Mouse (Mus musculus): ENCODE measurements around the gene Kctd14. TPM values are rescaled to one million over a fixed set of nuclear protein-coding genes. Genes with fewer than 3 reads are reported as not detected.

Gene Kctd14
- polyA plus RNA-seq, 1 experiment from 2014 or later = 5.1 TPM

DNA sequence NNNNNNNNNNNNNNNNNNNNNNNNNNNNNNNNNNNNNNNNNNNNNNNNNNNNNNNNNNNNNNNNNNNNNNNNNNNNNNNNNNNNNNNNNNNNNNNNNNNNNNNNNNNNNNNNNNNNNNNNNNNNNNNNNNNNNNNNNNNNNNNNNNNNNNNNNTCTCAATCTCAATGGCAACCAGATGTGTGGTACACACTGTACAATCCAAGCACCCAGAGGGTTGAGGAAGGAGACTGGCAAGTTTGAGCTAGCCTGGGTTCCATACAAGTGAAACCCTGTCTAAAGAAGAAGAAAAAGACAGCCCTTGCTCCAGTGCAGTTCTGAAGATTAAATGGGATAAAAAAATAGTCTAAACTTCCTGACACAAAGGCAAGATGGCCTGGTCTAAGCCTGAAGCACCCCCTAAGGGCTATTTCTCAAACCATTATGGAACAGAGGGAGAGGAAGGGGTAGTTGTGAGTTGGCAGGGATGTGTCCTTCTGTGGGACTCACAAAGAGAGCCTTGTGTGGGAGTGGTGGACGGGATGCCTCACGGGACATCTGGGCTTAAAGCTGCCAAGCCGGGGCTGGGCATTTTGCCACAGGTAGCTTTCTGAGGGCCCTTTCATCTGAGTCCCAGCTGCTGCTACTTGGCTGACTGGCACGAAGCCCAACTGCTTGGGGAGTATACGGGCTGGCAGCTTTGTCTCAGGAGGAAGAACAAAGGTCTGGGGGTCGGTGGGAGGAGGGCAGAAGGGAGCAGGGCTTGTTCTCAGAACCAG lies 4.8 kb upstream of the Kctd14 start:
- Histone ChIP-seq H3K9ac (no peak overlapping the region), H3K27me3 (no peaks in the 10 kb centered on the region), H3K36me3 (no peaks in the 10 kb centered on the region), H3K9me3 (replicated peaks) (no peaks in the 10 kb centered on the region), H3K4me2 (replicated peaks) (no peak overlapping the region), H3K27ac (replicated peaks) (peak overlapping the region; percentile 86), H3K4me3 (replicated peaks) (no peak overlapping the region), H3K4me1 (peaks cover 20% of the 10 kb centered on the region)
- WGBS = 9% methylated on average over 6 of the region's 6 CpGs
- ATAC-seq (ENCODE audit: insufficient number of reproducible peaks, low FRiP score, low TSS enrichment, low read depth) = peak; percentile 85

DNA sequence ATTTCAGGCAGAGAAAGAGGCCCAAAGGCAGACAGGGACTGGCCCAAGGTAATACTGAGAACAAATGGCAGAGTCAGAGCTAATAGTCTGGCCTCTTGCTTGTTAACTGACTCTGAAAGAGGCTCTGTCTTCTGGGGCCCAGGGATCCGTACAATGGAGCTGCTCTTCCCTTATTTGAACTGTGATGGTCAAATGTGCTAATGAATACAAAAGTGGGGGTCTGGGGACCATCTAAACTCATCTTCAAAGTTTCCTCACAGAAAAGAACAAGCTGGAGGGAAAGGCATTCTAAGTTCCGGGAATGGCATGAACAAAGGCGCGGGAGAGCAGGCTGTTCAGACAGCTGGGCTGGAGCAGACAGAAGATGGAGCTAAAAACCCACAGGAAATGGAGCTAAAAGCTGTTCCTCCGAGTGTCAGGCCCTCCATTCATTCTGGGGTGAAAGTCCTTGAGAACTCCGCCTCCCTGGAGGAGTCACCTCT lies 4.0 kb upstream of the Kctd14 start:
- ATAC-seq (ENCODE audit: insufficient number of reproducible peaks, low FRiP score, low TSS enrichment, low read depth) = peak; percentile 8; the same call in 1 of the 2 replicates

DNA sequence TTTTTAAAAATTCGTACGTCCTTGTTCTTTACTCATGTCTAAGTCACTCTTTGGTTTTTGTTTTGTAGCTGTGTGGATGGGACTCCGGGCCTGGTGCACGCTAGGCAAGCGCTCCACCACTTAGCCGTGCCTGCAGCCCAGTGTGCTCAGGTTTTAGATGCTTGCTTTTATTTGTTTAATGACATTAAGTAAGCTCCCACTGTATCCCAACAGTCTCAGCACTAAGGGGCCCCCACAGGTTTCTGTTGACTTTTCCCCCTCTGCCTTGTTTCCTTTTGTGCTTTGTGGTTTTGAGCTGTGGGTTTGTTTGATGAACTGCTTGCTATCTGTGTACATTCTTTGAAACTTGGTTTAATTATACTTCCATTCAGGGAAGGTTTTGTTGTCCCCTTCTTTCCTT lies 1.1 kb downstream of the Kctd14 start:
- no peaks in the 10 kb centered on the region for H3K9me3 ChIP-seq (replicated peaks)
- no peak for ATAC-seq (ENCODE audit: insufficient number of reproducible peaks, low FRiP score, low TSS enrichment, low read depth)
- no peak overlapping the region for H3K27ac ChIP-seq (replicated peaks)
- no peaks in the 10 kb centered on the region for H3K27me3 ChIP-seq
- H3K4me2 ChIP-seq (replicated peaks) = no peak overlapping the region
- 72% methylated on average over 6 of the region's 6 CpGs for WGBS
- no peaks in the 10 kb centered on the region for H3K36me3 ChIP-seq
- no peak overlapping the region for H3K4me3 ChIP-seq (replicated peaks)
- H3K4me1 ChIP-seq = peaks cover 15% of the 10 kb centered on the region
- no peak overlapping the region for H3K9ac ChIP-seq

More for the DNA sequence above, 4.0 kb upstream of the Kctd14 start:
- WGBS = 52% methylated on average over 6 of the region's 6 CpGs
- Histone ChIP-seq H3K4me2 (replicated peaks) (no peak overlapping the region), H3K4me3 (replicated peaks) (no peak overlapping the region), H3K27ac (replicated peaks) (peak overlapping the region; percentile 86), H3K9me3 (replicated peaks) (no peaks in the 10 kb centered on the region), H3K36me3 (no peaks in the 10 kb centered on the region), H3K9ac (no peak overlapping the region), H3K4me1 (peaks cover 20% of the 10 kb centered on the region), H3K27me3 (no peaks in the 10 kb centered on the region)

DNA sequence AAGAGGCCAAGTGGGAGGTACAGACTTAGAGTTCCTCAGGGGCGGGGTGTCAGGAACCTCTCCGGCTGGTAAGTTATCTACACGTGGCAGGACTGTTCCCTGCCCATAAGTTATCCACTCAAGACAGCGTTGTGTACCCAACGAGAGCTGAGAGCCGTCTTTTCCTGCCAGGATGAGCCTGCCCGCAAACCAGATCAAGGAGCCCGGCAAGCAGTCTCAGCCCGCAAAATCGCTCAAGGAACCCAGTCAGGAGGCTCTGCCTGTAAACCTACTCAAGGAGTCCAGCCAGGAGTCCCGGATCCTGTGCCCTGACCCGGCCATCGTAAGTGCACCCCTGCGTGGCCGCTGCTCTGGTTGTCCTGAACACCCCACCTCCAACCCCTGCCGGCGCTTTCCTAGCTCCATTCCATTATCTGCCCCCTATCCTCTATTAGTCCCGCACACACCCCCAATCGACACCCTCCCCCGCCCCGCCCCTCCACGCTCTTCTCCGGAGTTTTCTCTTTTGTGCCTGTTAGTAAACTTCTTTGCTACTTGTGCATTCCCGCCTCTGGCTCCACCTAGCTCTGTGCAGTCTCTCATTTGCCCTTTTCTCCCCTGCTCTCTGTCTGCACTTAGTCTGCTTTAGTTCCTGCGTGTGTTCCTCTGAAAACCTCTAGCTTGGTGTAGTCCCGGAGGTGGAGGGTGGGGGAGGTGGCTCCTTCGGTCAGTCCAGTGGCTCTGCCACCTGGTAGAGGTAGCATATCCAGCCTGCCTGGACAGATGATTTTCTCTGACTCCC lies 2.2 kb downstream of the Kctd14 start:
- Histone ChIP-seq H3K4me3 (replicated peaks) (peak overlapping the region; percentile 50), H3K36me3 (no peaks in the 10 kb centered on the region), H3K4me1 (peaks cover 10% of the 10 kb centered on the region; the same call in 1 of the 2 replicates), H3K9ac (peak overlapping the region; percentile 31), H3K27ac (replicated peaks) (peak overlapping the region; percentile 58), H3K4me2 (replicated peaks) (peak overlapping the region; percentile 91), H3K9me3 (replicated peaks) (no peaks in the 10 kb centered on the region), H3K27me3 (no peaks in the 10 kb centered on the region)
- ATAC-seq (ENCODE audit: insufficient number of reproducible peaks, low FRiP score, low TSS enrichment, low read depth) = peak; percentile 60
- WGBS = 6% methylated on average over 27 of the region's 27 CpGs

DNA sequence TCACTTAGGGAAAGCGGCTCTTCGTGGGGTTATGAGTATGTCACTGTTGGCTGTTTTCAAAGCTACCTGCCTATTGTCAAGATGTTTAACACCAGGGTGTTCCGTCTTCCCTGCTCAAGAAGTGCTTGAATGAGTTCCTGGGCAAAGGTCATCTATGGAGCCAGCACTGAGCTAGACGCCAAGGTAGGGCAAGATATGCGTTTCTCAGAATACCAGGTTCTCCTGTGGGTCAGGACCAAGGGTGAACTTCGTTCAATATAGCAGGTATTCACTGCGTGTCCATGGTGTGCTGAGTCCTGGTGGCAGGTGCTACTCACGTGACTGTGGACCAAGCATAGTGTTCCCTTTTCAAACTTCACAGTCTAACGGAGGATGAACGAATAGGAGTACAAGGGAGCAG lies 3.7 kb downstream of the Kctd14 start:
- Histone ChIP-seq H3K36me3 (no peaks in the 10 kb centered on the region), H3K27me3 (no peaks in the 10 kb centered on the region), H3K4me1 (peaks cover 10% of the 10 kb centered on the region; the same call in 1 of the 2 replicates), H3K27ac (replicated peaks) (no peak overlapping the region), H3K9ac (no peak overlapping the region), H3K4me2 (replicated peaks) (no peak overlapping the region), H3K4me3 (replicated peaks) (no peak overlapping the region), H3K9me3 (replicated peaks) (no peaks in the 10 kb centered on the region)
- WGBS = 92% methylated on average over 10 of the region's 10 CpGs
- ATAC-seq (ENCODE audit: insufficient number of reproducible peaks, low FRiP score, low TSS enrichment, low read depth) = no peak

DNA sequence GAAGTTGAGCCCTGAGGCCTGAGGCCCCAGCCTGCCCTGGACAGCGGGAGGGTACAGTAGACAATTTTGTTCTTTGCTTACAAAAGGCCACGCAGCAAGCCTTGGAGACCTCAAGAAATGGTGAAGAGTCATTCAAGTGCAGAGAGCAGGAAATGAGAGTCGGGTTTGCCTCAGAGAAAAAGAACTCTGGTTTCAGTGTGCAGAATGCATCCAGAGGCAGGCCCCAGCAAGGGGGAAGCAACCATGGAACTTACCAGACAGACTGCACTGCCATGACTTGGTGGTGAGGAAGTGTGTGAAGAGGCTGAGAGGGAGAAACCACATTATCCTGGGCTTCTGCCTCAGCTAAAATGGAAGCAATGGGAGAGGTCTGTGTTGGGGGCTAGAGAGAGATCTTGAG lies 4.5 kb downstream of the Kctd14 start:
- WGBS = 60% methylated on average over 3 of the region's 3 CpGs
- no peak for ATAC-seq (ENCODE audit: insufficient number of reproducible peaks, low FRiP score, low TSS enrichment, low read depth)
- H3K4me2 ChIP-seq (replicated peaks) = no peak overlapping the region

DNA sequence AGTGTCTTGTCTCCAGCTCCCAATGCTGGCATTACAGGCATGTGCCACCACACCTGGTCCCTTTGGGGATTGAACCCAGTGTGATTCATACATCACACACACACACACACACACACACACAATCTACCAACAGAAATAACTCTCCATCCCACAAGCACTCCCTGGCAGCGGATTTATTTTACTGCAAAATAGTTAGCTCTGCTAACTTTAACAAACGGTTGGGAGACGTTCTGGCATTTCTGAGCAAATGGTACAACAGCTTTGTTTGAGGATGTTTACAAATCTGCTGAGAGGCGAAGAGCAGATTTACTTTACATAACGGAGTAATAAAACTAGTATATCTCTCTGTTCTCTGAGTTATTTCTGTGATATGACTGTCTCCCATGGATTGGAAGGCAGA lies 21.9 kb downstream of the Kctd14 start:
- Histone ChIP-seq H3K9ac (no peak overlapping the region), H3K27me3 (no peaks in the 10 kb centered on the region), H3K27ac (replicated peaks) (no peak overlapping the region), H3K9me3 (replicated peaks) (no peaks in the 10 kb centered on the region), H3K4me2 (replicated peaks) (no peak overlapping the region), H3K36me3 (no peaks in the 10 kb centered on the region), H3K4me3 (replicated peaks) (no peak overlapping the region), H3K4me1 (no peaks in the 10 kb centered on the region)
- WGBS = 75% methylated on average over 5 of the region's 5 CpGs
- ATAC-seq (ENCODE audit: insufficient number of reproducible peaks, low FRiP score, low TSS enrichment, low read depth) = no peak

More for the DNA sequence above, 4.5 kb downstream of the Kctd14 start:
- Histone ChIP-seq H3K4me3 (replicated peaks) (no peak overlapping the region), H3K36me3 (no peaks in the 10 kb centered on the region), H3K27me3 (no peaks in the 10 kb centered on the region), H3K4me1 (peaks cover 10% of the 10 kb centered on the region; the same call in 1 of the 2 replicates), H3K9ac (no peak overlapping the region), H3K27ac (replicated peaks) (no peak overlapping the region), H3K9me3 (replicated peaks) (no peaks in the 10 kb centered on the region)

DNA sequence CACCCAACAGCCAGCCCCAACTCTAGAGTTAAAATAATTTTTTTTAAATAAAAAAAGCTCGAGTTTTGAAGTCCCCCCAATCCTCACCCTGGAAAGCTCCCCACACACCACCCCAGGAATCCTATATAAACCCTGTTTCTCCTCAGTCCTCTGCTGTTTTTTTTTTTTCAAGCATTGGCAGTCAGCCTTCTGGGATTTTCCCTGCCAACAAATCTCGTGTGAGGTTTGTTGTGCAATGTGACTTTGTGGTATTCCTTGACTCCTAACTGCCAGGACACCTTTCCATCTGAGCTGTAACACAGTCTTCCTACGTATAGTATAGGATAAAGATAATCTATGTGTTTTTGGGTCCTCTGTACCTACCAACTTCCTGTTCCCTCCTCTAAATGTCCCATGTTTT lies 28.2 kb downstream of the Kctd14 start:
- H3K9ac ChIP-seq = no peak overlapping the region
- 44% methylated on average over 3 of the region's 3 CpGs for WGBS
- H3K9me3 ChIP-seq (replicated peaks) = no peaks in the 10 kb centered on the region
- peaks cover 9% of the 10 kb centered on the region for H3K4me1 ChIP-seq
- no peaks in the 10 kb centered on the region for H3K36me3 ChIP-seq
- ATAC-seq (ENCODE audit: insufficient number of reproducible peaks, low FRiP score, low TSS enrichment, low read depth) = no peak
- H3K4me2 ChIP-seq (replicated peaks) = no peak overlapping the region
- H3K27me3 ChIP-seq = no peaks in the 10 kb centered on the region
- no peak overlapping the region for H3K4me3 ChIP-seq (replicated peaks)
- H3K27ac ChIP-seq (replicated peaks) = no peak overlapping the region

DNA sequence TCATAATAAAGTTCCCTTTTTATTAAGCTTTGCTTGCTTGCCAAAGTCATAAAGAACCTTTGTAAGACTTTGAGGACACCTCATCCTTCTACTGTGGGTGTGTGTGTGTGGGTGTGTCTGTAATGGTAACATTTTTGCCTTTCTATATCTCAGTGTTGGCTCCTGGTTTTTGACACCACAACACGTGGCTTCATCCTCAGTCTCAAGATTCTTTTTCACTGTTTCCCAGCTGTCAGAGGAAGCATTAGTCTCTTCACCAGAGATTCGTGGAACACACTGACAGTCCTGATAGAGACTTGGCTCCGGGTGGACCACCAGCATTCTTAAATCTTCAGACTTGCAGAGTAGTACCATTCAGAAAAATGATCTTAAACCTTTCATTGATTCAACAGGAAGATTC lies 29.2 kb downstream of the Kctd14 start:
- H3K4me2 ChIP-seq (replicated peaks) = peak overlapping the region; percentile 49
- peaks cover 8% of the 10 kb centered on the region for H3K36me3 ChIP-seq
- no peak overlapping the region for H3K9ac ChIP-seq
- no peaks in the 10 kb centered on the region for H3K27me3 ChIP-seq
- no peak overlapping the region for H3K27ac ChIP-seq (replicated peaks)
- peaks cover 9% of the 10 kb centered on the region for H3K4me1 ChIP-seq
- WGBS = 17% methylated on average over 3 of the region's 3 CpGs
- ATAC-seq (ENCODE audit: insufficient number of reproducible peaks, low FRiP score, low TSS enrichment, low read depth) = no peak
- peak overlapping the region; percentile 80 for H3K4me3 ChIP-seq (replicated peaks)
- no peaks in the 10 kb centered on the region for H3K9me3 ChIP-seq (replicated peaks)

DNA sequence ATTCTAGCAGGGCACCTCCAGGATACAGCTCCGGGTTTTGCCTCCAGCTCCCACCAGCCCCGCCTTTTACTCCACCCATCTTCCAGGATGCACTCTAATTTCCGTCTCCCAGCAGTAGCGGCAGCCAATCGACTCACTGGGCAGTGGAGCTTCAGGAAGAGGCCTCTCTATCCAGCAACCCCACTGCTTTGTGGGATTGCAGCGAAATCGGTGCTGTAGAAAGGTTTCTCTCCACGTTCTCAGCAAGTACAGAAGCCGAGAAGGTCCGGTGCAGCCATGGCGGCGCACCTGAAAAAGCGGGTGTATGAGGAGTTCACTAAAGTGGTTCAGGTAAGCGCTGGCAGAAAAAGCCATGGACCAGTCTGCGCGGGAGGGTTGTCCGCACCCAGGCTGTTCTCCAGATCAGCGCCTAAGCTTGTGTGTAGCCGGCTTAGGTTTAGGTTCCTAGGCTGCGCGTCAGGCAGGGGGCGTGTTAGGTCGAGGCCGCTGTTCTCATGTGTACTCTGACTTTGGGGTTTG lies 29.8 kb downstream of the Kctd14 start, which contains the start of gene Ints4:
TSS of gene Ints4 (plus strand) at position 136 of the 519 bp plus-strand sequence.
- Histone ChIP-seq H3K9me3 (replicated peaks) (no peaks in the 10 kb centered on the region), H3K27me3 (no peaks in the 10 kb centered on the region), H3K36me3 (peaks cover 13% of the 10 kb centered on the region), H3K27ac (replicated peaks) (peak within 1 kb of the TSS; percentile 65), H3K4me1 (peaks cover 9% of the 10 kb centered on the region), H3K4me3 (replicated peaks) (peak within 1 kb of the TSS; percentile 80), H3K9ac (peak within 1 kb of the TSS; percentile 61), H3K4me2 (replicated peaks) (peak within 1 kb of the TSS; percentile 61)
- peak; percentile 99 for ATAC-seq (ENCODE audit: insufficient number of reproducible peaks, low FRiP score, low TSS enrichment, low read depth)
- 0% methylated on average over 24 of the region's 24 CpGs for WGBS

DNA sequence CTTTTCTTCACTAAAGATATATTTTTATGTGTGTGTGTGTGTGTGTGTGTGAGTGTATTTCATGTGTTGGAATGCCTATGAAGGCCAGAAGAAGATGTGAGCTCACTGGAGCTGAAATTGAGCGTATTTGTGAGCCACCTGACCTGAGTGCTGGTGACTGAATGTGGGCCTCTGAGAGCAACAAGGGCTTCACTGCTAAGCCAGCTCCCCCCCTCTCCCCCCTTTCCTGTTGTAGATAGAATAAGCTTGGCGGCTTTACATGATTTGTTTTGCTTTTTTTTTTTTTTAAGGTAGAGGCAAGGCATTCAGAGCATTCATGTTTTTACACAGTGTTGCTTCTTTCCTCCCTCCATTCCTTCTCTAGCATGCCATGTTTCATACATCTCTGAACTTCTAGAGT lies 32.3 kb downstream of the Kctd14 start:
- Histone ChIP-seq H3K4me1 (peaks cover 9% of the 10 kb centered on the region), H3K4me2 (replicated peaks) (no peak overlapping the region), H3K9ac (no peak overlapping the region), H3K4me3 (replicated peaks) (no peak overlapping the region), H3K27me3 (no peaks in the 10 kb centered on the region), H3K36me3 (peaks cover 34% of the 10 kb centered on the region), H3K9me3 (replicated peaks) (no peaks in the 10 kb centered on the region), H3K27ac (replicated peaks) (no peak overlapping the region)
- ATAC-seq (ENCODE audit: insufficient number of reproducible peaks, low FRiP score, low TSS enrichment, low read depth) = no peak
- WGBS = 75% methylated on average over 2 of the region's 2 CpGs
